Mouse (Mus musculus) heart, adult 2 months (tissue): Measurements from ENCODE around the gene Nwd2. TPM values are rescaled to one million over a fixed set of nuclear protein-coding genes. Genes with fewer than 3 reads are reported as not detected.

Experiments
- DNase-seq, 2 experiments: peaks; one replicate each; pipeline ENCODE4 v3.0.0; 2021
- H3K27ac ChIP-seq: fragments of 200-600 bp; 2 replicates; pipeline ENCODE4 v1.8.1; 2022
- H3K27me3 ChIP-seq: fragments of 200-500 bp; 2 replicates; pipeline ENCODE4 v1.6.1; 2012; ENCODE audit warnings: mild to moderate bottlenecking, low read length, inconsistent platforms, mixed read lengths; ENCODE audit not compliant: control insufficient read depth, insufficient read depth
- H3K36me3 ChIP-seq: fragments of 200-500 bp; 2 replicates; pipeline ENCODE4 v1.6.1; 2012; ENCODE audit warnings: low read length, inconsistent platforms; ENCODE audit not compliant: control insufficient read depth, insufficient read depth
- H3K4me1 ChIP-seq: fragments of 200-500 bp; 2 replicates; pipeline ENCODE4 v1.6.1; 2011; ENCODE audit warnings: low read length; ENCODE audit not compliant: control insufficient read depth, insufficient read depth
- H3K4me3 ChIP-seq: fragments of 200-600 bp; 2 replicates; pipeline ENCODE4 v1.8.1; 2022
- H3K79me2 ChIP-seq: fragments of 200-500 bp; replicated peaks from 2 replicates; pipeline ENCODE4 v1.6.1; 2012; ENCODE audit warnings: mild to moderate bottlenecking, inconsistent platforms, low read length, moderate library complexity, mixed read lengths; ENCODE audit not compliant: control insufficient read depth, insufficient read depth
- H3K9ac ChIP-seq: fragments of 200-500 bp; 2 replicates; pipeline ENCODE4 v1.6.1; 2012; ENCODE audit warnings: low read depth, mild to moderate bottlenecking, control low read depth, inconsistent platforms, low read length, mixed read lengths
- CTCF ChIP-seq: fragments of 200-600 bp; IDR thresholded peaks from 2 replicates; pipeline ENCODE4 v1.8.1; 2022; ENCODE audit warnings: antibody characterized with exemption, mild to moderate bottlenecking, moderate library complexity
- EP300 ChIP-seq: fragments of 200-500 bp; IDR thresholded peaks from 2 replicates; pipeline ENCODE4 v1.6.1; 2011; ENCODE audit warnings: low read depth, low read length, control low read depth; ENCODE audit not compliant: insufficient read depth
- POLR2A ChIP-seq: fragments of 200-500 bp; IDR thresholded peaks from 2 replicates; pipeline ENCODE4 v1.6.1; 2011; ENCODE audit warnings: mild to moderate bottlenecking, low read depth, low read length, control low read depth; ENCODE audit not compliant: insufficient read depth
- WGBS: fragments of 180-500 bp; shearing (Covaris S2); methylation state at CpG from one replicate; pipeline ENCODE4 v1.1.7; 2018; 5-methylcytosine and 5-hydroxymethylcytosine counted together
- intact Hi-C: fragments of 180-260 bp; cut with DNase I; formaldehyde crosslinking; loops from one replicate; pipeline ENCODE4 v1.15.1; 2025
- long read RNA-seq: library from polyadenylated mRNA; stranded (forward); transcript quantifications from one replicate; pipeline ENCODE4 v2.0.0, GENCODE M21; 2021
- polyA plus RNA-seq: library from polyadenylated mRNA; depleted of rRNA; stranded (reverse); fragments of >200 nt; gene quantifications from 2 replicates; pipeline ENCODE4 v1.2.3, GENCODE M21; 2012; rRNA removed
- total RNA-seq, 2 experiments: library from RNA; stranded (reverse); gene quantifications; 2 replicates each; pipeline ENCODE4 v1.2.3; 2021

Gene Nwd2
- total RNA-seq (not detected), polyA plus RNA-seq (not detected in 2 replicates)
- long read RNA-seq = 0 reads

DNA sequence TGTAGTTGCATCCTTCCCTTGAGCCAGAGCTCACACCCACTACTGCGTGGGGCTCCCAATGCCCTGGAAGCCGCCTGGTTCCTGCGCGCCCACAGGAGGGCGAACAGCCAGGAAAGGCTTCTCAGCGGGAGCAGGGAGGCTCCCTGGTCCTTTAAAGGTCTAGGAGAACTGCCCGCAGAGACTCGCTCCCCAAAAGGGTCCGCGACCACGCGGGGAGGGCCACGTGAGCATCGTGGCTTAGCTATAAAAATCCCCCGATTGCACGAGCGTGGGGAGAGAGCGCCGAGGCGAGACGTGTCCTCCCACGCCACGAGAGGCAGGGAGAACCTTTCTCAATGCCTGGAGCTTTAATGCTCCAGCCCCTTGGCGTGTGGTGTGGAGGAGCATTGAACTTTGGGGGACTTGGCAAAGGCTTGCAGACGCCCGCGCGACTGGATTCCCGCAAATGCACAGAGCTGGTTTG lies at the start of gene Nwd2:
TSS of gene Nwd2 (plus strand) at position 33 of the 463 bp plus-strand sequence.
- TF ChIP-seq CTCF = no peak
- no peak for TF ChIP-seq POLR2A
- TF ChIP-seq EP300 = no peak
- intact Hi-C loops = no loop called here
- Histone ChIP-seq H3K27ac (no peak within 1 kb of the TSS), H3K4me1 (no peaks in the 10 kb centered on the region), H3K27me3 (peaks cover 15% of the 10 kb centered on the region), H3K36me3 (no peaks in the 10 kb centered on the region), H3K79me2 (no peaks in the 10 kb centered on the region), H3K9ac (no peak within 1 kb of the TSS), H3K4me3 (no peak within 1 kb of the TSS)
- WGBS = 3% methylated on average over 29 of the region's 29 CpGs
- no peak for DNase-seq

GRCm38 (mm10) chr5:63607447-63607846 lies 41.5 kb upstream of the Nwd2 start:
- Histone ChIP-seq H3K27ac (no peak overlapping the region), H3K79me2 (no peaks in the 10 kb centered on the region), H3K27me3 (no peaks in the 10 kb centered on the region), H3K36me3 (no peaks in the 10 kb centered on the region), H3K4me1 (no peaks in the 10 kb centered on the region), H3K9ac (no peak overlapping the region), H3K4me3 (no peak overlapping the region)
- no peak for DNase-seq
- intact Hi-C loops = no loop called here
- 67% methylated on average over 2 of the region's 2 CpGs for WGBS
- TF ChIP-seq CTCF (no peak), EP300 (no peak), POLR2A (no peak)

DNA sequence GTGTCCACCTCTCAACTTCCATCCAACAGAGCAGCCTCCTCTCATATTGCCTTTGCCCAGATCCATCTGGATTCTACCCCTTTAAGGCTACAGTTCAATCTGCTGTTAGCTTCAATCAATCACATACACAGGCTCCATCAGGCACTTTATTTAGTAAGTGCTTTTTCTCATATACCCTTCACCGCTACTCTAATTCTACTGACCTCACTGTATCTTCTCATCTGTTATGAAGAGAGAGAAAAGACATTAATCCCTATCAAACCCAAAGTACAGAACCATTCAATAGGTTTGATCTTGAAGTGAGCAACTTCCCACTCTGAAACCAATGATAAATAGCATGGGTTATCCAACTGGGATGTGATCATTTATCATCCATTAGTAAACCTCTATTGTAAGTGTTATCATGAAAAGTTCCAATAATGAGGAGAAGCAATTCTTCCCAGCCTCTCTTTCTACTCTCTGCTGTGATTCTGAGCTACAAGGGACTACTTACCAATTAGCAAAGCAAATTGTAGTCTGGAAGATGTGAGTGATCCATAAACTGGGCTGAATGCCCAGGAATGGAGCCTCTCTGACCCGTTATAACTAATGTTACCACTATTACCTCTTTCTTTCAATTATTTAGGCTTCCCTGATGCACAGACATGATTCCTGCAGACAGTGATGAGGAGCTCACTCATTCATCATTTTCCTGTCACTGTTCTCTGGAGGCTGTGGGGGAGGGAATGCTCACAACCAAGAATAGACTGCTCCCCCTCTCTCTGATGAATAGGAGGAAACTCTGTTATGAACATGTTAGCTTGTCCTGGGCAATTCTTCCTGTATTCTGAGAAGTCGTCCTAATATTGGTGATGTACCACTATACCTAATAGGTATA lies 31.9 kb upstream of the Nwd2 start:
- Histone ChIP-seq H3K79me2 (no peaks in the 10 kb centered on the region), H3K4me1 (no peaks in the 10 kb centered on the region), H3K27me3 (no peaks in the 10 kb centered on the region), H3K36me3 (no peaks in the 10 kb centered on the region), H3K27ac (no peak overlapping the region), H3K4me3 (no peak overlapping the region), H3K9ac (no peak overlapping the region)
- intact Hi-C loops = no loop called here
- DNase-seq = no peak
- WGBS = 56% methylated on average over 3 of the region's 3 CpGs
- TF ChIP-seq CTCF (no peak), POLR2A (no peak), EP300 (no peak)

DNA sequence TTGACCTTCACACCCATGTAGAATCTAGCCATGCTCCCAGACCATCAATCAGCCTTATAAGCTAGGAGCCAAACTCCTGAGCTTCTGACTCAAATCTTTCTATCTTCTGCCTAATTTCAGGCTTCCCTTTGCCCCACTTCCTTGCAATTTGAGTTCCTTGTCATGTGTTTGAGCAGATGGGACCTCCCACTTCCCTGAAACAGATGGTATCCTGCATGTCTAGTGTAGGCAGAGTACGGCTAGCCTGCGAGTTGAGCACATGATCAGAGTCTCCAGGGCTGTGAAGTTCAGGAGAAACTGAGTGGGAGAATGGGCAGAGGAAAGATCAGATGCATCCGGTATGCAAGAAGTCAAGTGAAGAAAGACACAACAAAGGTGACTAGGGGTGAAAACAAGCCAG lies 24.8 kb upstream of the Nwd2 start:
- 65% methylated on average over 3 of the region's 3 CpGs for WGBS
- H3K27me3 ChIP-seq = no peaks in the 10 kb centered on the region

GRCm38 (mm10) chr5:63627832-63628530 lies 20.9 kb upstream of the Nwd2 start:
- whole genome bisulfite sequencing = 84% methylated on average over 1 of the region's 1 CpGs

More for the DNA sequence above, 24.8 kb upstream of the Nwd2 start:
- no peaks in the 10 kb centered on the region for H3K4me1 ChIP-seq
- DNase-seq = no peak
- H3K9ac ChIP-seq = no peak overlapping the region
- TF ChIP-seq EP300 (no peak), POLR2A (no peak), CTCF (no peak)
- no peak overlapping the region for H3K4me3 ChIP-seq
- H3K79me2 ChIP-seq = no peaks in the 10 kb centered on the region
- intact Hi-C loops = no loop called here
- no peaks in the 10 kb centered on the region for H3K36me3 ChIP-seq
- no peak overlapping the region for H3K27ac ChIP-seq

GRCm38 (mm10) chr5:63628531-63628871 lies 20.4 kb upstream of the Nwd2 start:
- no peak for TF ChIP-seq POLR2A
- TF ChIP-seq CTCF = no peak
- no peak for TF ChIP-seq EP300
- Histone ChIP-seq H3K36me3 (no peaks in the 10 kb centered on the region), H3K9ac (no peak overlapping the region), H3K27ac (no peak overlapping the region), H3K79me2 (no peaks in the 10 kb centered on the region), H3K4me1 (no peaks in the 10 kb centered on the region), H3K4me3 (no peak overlapping the region), H3K27me3 (no peaks in the 10 kb centered on the region)
- DNase-seq = no peak
- intact Hi-C loops = no loop called here
- WGBS = 64% methylated on average over 3 of the region's 3 CpGs

More at GRCm38 (mm10) chr5:63627832-63628530, 20.9 kb upstream of the Nwd2 start:
- DNase-seq = no peak
- no peak overlapping the region for H3K9ac ChIP-seq
- H3K79me2 ChIP-seq = no peaks in the 10 kb centered on the region
- no peak overlapping the region for H3K4me3 ChIP-seq
- H3K36me3 ChIP-seq = no peaks in the 10 kb centered on the region
- no peaks in the 10 kb centered on the region for H3K4me1 ChIP-seq
- intact Hi-C loops = no loop called here
- no peak overlapping the region for H3K27ac ChIP-seq
- no peaks in the 10 kb centered on the region for H3K27me3 ChIP-seq
- TF ChIP-seq POLR2A = no peak
- TF ChIP-seq EP300 = no peak
- TF ChIP-seq CTCF = no peak
